Mouse (Mus musculus) CH12.LX (cell line): Measurements from ENCODE around the gene Cnn2.

ENCODE experiments used
- CHD1 ChIP-seq: IDR thresholded peaks from 2 replicates; pipeline ENCODE4 v1.6.1; 2012; ENCODE audit warnings: low read depth, low read length, improper control_type of control experiment, inconsistent platforms
- CTCF ChIP-seq, 2 experiments: IDR thresholded peaks in 1 of 2; conservative IDR thresholded peaks in 1 of 2; 2 replicates each; pipeline ENCODE4 v1.5.1; 2011 to 2012; ENCODE audit warnings: low read depth in 2 of 2, low read length in 2 of 2, improper control_type of control experiment in 1 of 2, inconsistent platforms in 1 of 2, mild to moderate bottlenecking in 1 of 2, moderate library complexity in 1 of 2
- EP300 ChIP-seq: IDR thresholded peaks from 2 replicates; pipeline ENCODE4 v1.6.1; 2011; ENCODE audit warnings: low read length, improper control_type of control experiment
- ETS1 ChIP-seq: conservative IDR thresholded peaks from 2 replicates; pipeline ENCODE4 v1.6.1; 2012; ENCODE audit warnings: low read depth, mild to moderate bottlenecking, inconsistent platforms, low read length, improper control_type of control experiment, moderate library complexity
- MAX ChIP-seq: IDR thresholded peaks from 2 replicates; pipeline ENCODE4 v1.6.1; 2011; ENCODE audit warnings: low read length, improper control_type of control experiment
- ZNF384 ChIP-seq: IDR thresholded peaks from 2 replicates; pipeline ENCODE4 v1.6.1; 2012; ENCODE audit warnings: low read depth, low read length, improper control_type of control experiment, inconsistent platforms

DNA sequence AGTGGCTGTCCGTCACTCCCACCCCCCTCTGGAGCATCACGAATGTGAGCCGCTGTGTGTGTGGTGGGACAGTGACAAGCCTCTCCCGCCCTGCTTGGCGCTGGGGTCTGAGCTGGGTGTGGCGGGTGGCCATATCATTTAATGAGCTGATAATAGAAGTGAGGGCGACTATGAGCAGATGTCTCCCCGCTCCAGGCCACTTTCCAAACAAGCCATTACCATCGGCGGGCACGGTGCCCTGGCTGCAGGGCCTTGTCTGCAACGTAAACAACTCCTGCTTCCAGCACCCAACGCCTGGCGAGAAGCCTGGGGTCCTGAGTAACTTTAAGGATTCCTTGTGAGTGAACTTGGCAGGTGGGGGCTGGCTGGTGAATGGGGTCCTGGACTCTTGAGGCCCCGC is 9.4 kb downstream of the Cnn2 start:
- TF ChIP-seq EP300 (no peak), ZNF384 (no peak), CHD1 (no peak), CTCF (conservative IDR thresholded peaks at IDR 0.05 in 1 of 2, IDR thresholded peaks at IDR 0.05 in 1 of 2; ENCODE audit: low read depth in 2 of 2, low read length in 2 of 2) (no peak), MAX (no peak), ETS1 (no peak)
